Mouse (Mus musculus) liver, embryonic 14.5 days (tissue): Measurements from ENCODE around the gene Foxn3. TPM values are rescaled to one million over a fixed set of nuclear protein-coding genes. Genes with fewer than 3 reads are reported as not detected.

Source experiments
- ATAC-seq: fragments of 200-750 bp; cut with Nextera tagmentation; 2 replicates; pipeline ENCODE4 v1.8.0; 2017; ENCODE audit warnings: moderate number of reproducible peaks, mild to moderate bottlenecking, moderate library complexity; ENCODE audit not compliant: insufficient read depth
- DNase-seq, 3 experiments: peaks; one replicate each; pipeline ENCODE4 v3.0.0-alpha.2; 2012 to 2013; ENCODE audit warnings: low read depth in 3 of 3, low spot score in 3 of 3
- H3K27ac ChIP-seq: fragments of 300-500 bp; sonication (generic); 2 replicates; pipeline ENCODE4 v1.5.1; 2014; ENCODE audit warnings: moderate library complexity, mild to moderate bottlenecking, control low read depth, inconsistent platforms
- H3K27me3 ChIP-seq: fragments of 300-500 bp; sonication (generic); 2 replicates; pipeline ENCODE4 v1.6.1; 2014; ENCODE audit warnings: mild to moderate bottlenecking, low read length, moderate library complexity; ENCODE audit not compliant: control insufficient read depth, insufficient read depth
- H3K36me3 ChIP-seq: fragments of 300-500 bp; sonication (generic); replicated peaks from 2 replicates; pipeline ENCODE4 v1.6.1; 2014; ENCODE audit warnings: low read depth; ENCODE audit not compliant: control insufficient read depth, insufficient read depth
- H3K4me1 ChIP-seq, 2 experiments: fragments of 200-500 bp in 1 of 2; fragments of 300-500 bp in 1 of 2; sonication (generic) in 1 of 2; replicated peaks; 2 replicates each; pipeline ENCODE4 v1.6.1; 2012 to 2014; ENCODE audit warnings: antibody characterized with exemption in 1 of 2, inconsistent platforms in 1 of 2, low read length in 1 of 2; ENCODE audit not compliant: control insufficient read depth in 2 of 2, insufficient read depth in 2 of 2
- H3K4me2 ChIP-seq: fragments of 300-500 bp; sonication (generic); 2 replicates; pipeline ENCODE4 v1.6.1; 2014; ENCODE audit warnings: low read depth, mild to moderate bottlenecking, control low read depth, moderate library complexity
- H3K4me3 ChIP-seq, 2 experiments: fragments of 200-500 bp in 1 of 2; fragments of 300-500 bp in 1 of 2; sonication (generic) in 1 of 2; 2 replicates each; pipeline ENCODE4 v1.5.1; 2012 to 2014; ENCODE audit warnings: low read depth in 2 of 2, low read length in 2 of 2, mild to moderate bottlenecking in 2 of 2, control low read depth in 1 of 2, inconsistent platforms in 1 of 2, moderate library complexity in 1 of 2; ENCODE audit not compliant: insufficient read depth in 1 of 2
- H3K9ac ChIP-seq: fragments of 300-500 bp; sonication (generic); replicated peaks from 2 replicates; pipeline ENCODE4 v1.6.1; 2014; ENCODE audit warnings: mild to moderate bottlenecking, control low read depth, moderate library complexity
- H3K9me3 ChIP-seq: fragments of 300-500 bp; sonication (generic); 2 replicates; pipeline ENCODE4 v1.6.1; 2016; ENCODE audit warnings: low read length, mixed read lengths; ENCODE audit not compliant: control insufficient read depth
- CTCF ChIP-seq: IDR thresholded peaks from 2 replicates; pipeline ENCODE4 v1.5.1; 2016; ENCODE audit warnings: antibody characterized with exemption, low read depth, control low read depth
- EP300 ChIP-seq: IDR thresholded peaks from 2 replicates; pipeline ENCODE4 v1.6.1; 2016; ENCODE audit warnings: antibody characterized with exemption, low read depth
- whole genome bisulfite sequencing: fragments of 180-500 bp; shearing (Covaris S2); extraction: QIAGEN DNeasy Blood & Tissue Kit; methylation state at CpG from one replicate; pipeline ENCODE4 v1.1.7; 2014; ENCODE audit not compliant: insufficient replicate concordance; 5-methylcytosine and 5-hydroxymethylcytosine counted together
- polyA plus RNA-seq, 2 experiments: library from polyadenylated mRNA; depleted of rRNA in 1 of 2; stranded (reverse) in 1 of 2; unstranded in 1 of 2; fragments of >200 nt; fragmentation: Nextera tagmentation in 1 of 2; extraction: Ambion mirVana in 1 of 2; gene quantifications; 2 replicates each; pipeline versions ENCODE4 v1.2.1 to v1.2.3; 2012 to 2014

Foxn3 gene
- polyA plus RNA-seq, 2 experiments, result 2.7 to 13.6 TPM

DNA sequence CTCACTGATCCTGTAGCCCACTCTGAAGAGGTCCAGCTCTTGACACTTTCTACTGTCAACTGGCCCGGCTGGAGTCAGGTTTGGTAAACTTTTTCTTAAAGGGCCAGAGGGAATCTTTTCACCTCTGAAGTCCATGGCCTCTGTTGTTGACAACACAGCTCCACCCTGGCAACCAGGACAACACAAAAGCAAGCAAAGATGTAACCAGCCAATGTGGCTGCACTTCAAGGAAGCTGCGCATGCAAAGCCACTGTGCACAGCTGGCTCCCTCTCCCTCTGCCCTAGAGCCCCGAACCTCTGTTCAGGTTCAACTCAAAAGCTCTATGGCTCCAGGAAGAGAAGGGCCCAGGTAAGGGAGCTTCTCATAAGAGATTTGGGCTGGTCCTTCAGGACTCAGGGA lies 216.4 kb downstream of the Foxn3 start:
- H3K27ac ChIP-seq, result no peak overlapping the region
- H3K9ac ChIP-seq, result no peak overlapping the region
- no peak for DNase-seq

GRCm38 (mm10) chr12:99345323-99345722 lies 218.1 kb downstream of the Foxn3 start:
- Histone ChIP-seq H3K4me3 (no peak overlapping the region), H3K27me3 (no peaks in the 10 kb centered on the region), H3K9me3 (no peaks in the 10 kb centered on the region), H3K4me1 (peaks cover 20 to 32% of the 10 kb centered on the region in 2 experiments), H3K9ac (no peak overlapping the region), H3K27ac (no peak overlapping the region), H3K36me3 (no peaks in the 10 kb centered on the region; the same call in 1 of the 2 replicates), H3K4me2 (no peak overlapping the region)
- DNase-seq (no peak), ATAC-seq (no peak)
- 64% methylated on average over 4 of the region's 4 CpGs for WGBS
- TF ChIP-seq EP300 (no peak), CTCF (no peak)

More for the DNA sequence above, 216.4 kb downstream of the Foxn3 start:
- Histone ChIP-seq H3K4me3 (no peak overlapping the region), H3K36me3 (no peaks in the 10 kb centered on the region), H3K4me2 (no peak overlapping the region), H3K27me3 (no peaks in the 10 kb centered on the region), H3K9me3 (no peaks in the 10 kb centered on the region), H3K4me1 (peaks cover 23 to 36% of the 10 kb centered on the region in 2 experiments)
- ATAC-seq, result no peak
- TF ChIP-seq EP300 (no peak), CTCF (no peak)
- WGBS, result 62% methylated on average over 3 of the region's 3 CpGs

DNA sequence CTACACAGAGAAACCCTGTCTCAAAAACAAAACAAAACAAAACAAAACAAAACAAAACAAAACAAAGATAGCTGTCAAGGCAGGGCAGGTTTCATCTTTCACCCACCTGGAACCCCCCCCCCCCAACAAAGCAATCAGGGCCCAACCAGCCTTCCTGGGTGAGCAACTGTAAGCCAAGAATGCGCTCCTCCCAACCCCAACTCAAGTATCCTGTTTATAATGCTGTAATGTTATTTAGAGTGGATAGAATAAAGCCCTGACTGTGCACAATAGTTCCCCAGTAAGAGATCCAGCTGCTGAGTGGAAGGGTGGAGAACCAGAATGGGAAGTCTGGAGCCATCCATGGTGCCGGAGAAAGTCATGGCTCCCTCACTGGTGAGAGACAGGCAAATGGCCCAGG lies 220.0 kb downstream of the Foxn3 start:
- Histone ChIP-seq H3K4me3 (no peak overlapping the region), H3K4me2 (no peak overlapping the region), H3K4me1 (peaks cover under 1 to 13% of the 10 kb centered on the region in 2 experiments; a peak in 3 of 4 replicates), H3K27ac (no peak overlapping the region), H3K9me3 (no peaks in the 10 kb centered on the region), H3K9ac (no peak overlapping the region), H3K36me3 (no peaks in the 10 kb centered on the region; the same call in 1 of the 2 replicates), H3K27me3 (no peaks in the 10 kb centered on the region)
- DNase-seq, result no peak
- no peak for ATAC-seq
- TF ChIP-seq EP300 (no peak), CTCF (no peak)
- 72% methylated on average over 2 of the region's 2 CpGs for WGBS

- H3K9me3 ChIP-seq, result no peaks in the 10 kb centered on the region
- TF ChIP-seq CTCF, result no peak
- TF ChIP-seq EP300, result no peak
- peaks cover 0 to 10% of the 10 kb centered on the region in 2 experiments; a peak in 1 of 4 replicates for H3K4me1 ChIP-seq
- H3K36me3 ChIP-seq, result no peaks in the 10 kb centered on the region; the same call in 1 of the 2 replicates
- no peak overlapping the region for H3K4me3 ChIP-seq
- no peak for ATAC-seq
- H3K27me3 ChIP-seq, result no peaks in the 10 kb centered on the region
- WGBS, result 44% methylated on average over 3 of the region's 3 CpGs
- H3K4me2 ChIP-seq, result no peak overlapping the region
- no peak overlapping the region for H3K27ac ChIP-seq
- H3K9ac ChIP-seq, result no peak overlapping the region
- DNase-seq, result no peak
Measured at GRCm38 (mm10) chr12:99342160-99342559, 221.2 kb downstream of the Foxn3 start.

DNA sequence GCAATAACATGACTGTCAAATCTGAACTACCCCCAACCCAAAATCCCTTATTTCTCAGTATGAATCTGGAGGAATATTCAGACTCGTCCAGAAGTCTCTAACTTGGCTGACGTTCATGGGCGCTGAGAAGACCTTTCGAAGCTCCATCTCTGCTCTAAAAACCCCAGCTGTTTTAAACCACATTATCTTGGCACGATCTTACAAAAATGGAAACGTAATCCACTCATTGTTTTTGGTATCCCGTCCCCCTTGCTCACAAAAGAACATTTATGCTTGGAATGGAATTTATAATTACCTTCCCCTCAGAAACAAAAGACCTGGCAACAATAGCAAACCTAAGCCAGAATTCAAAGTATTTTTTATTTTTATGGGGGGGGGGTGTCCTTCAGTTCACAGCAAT lies 221.6 kb downstream of the Foxn3 start:
- H3K9ac ChIP-seq, result no peak overlapping the region
- H3K4me3 ChIP-seq, result no peak overlapping the region
- DNase-seq (no peak), ATAC-seq (no peak)
- 63% methylated on average over 7 of the region's 7 CpGs for WGBS
- H3K4me2 ChIP-seq, result no peak overlapping the region
- peaks cover 0 to 13% of the 10 kb centered on the region in 2 experiments; a peak in 1 of 4 replicates for H3K4me1 ChIP-seq
- H3K36me3 ChIP-seq, result no peaks in the 10 kb centered on the region; the same call in 1 of the 2 replicates
- no peak overlapping the region for H3K27ac ChIP-seq
- no peak for TF ChIP-seq EP300
- no peaks in the 10 kb centered on the region for H3K9me3 ChIP-seq
- H3K27me3 ChIP-seq, result no peaks in the 10 kb centered on the region
